Mouse (Mus musculus): ENCODE results near the gene Gm44965. TPM values are rescaled to one million over a fixed set of nuclear protein-coding genes. Genes with fewer than 3 reads are reported as not detected.
"Not testable (repeated sequence)": the region's sequence is repeated elsewhere in the genome, so short reads cannot be mapped to it uniquely, and the experiment has no call there.

The Gm44965 gene
- polyA plus RNA-seq, 1 experiment from 2014 or later: not detected

- Histone ChIP-seq H3K4me2 (ENCODE audit: low read depth, low read length) (no peak overlapping the region), H3K4me1 (ENCODE audit: control insufficient read depth, low read depth, low read length) (no peaks in the 10 kb centered on the region), H3K36me3 (ENCODE audit: control insufficient read depth, insufficient read depth) (no peaks in the 10 kb centered on the region), H3K27me3 (ENCODE audit: control insufficient read depth, insufficient read depth, low read depth, low read length) (no peaks in the 10 kb centered on the region), H3K9me3 (replicated peaks; ENCODE audit: control insufficient read depth, low read length) (no peaks in the 10 kb centered on the region), H3K9ac (ENCODE audit: low read depth, low read length) (no peak overlapping the region), H3K27ac (ENCODE audit: low read length) (no peak overlapping the region), H3K4me3 (ENCODE audit: low read depth, low read length) (no peak overlapping the region)
- WGBS (ENCODE audit: insufficient replicate concordance): 32% methylated on average over 7 of the region's 7 CpGs
- ATAC-seq (ENCODE audit: low read depth): 0 out of 2 replicates have a peak, but pooled peaks have one; percentile 11
Observed at GRCm38 (mm10) chr6:48609512-48609911, 15.8 kb downstream of the Gm44965 start.

- no peaks in the 10 kb centered on the region for H3K27me3 ChIP-seq (ENCODE audit: control insufficient read depth, insufficient read depth, low read depth, low read length)
- no peaks in the 10 kb centered on the region for H3K36me3 ChIP-seq (ENCODE audit: control insufficient read depth, insufficient read depth)
Observed at GRCm38 (mm10) chr6:48610657-48611056, 16.9 kb downstream of the Gm44965 start.

DNA sequence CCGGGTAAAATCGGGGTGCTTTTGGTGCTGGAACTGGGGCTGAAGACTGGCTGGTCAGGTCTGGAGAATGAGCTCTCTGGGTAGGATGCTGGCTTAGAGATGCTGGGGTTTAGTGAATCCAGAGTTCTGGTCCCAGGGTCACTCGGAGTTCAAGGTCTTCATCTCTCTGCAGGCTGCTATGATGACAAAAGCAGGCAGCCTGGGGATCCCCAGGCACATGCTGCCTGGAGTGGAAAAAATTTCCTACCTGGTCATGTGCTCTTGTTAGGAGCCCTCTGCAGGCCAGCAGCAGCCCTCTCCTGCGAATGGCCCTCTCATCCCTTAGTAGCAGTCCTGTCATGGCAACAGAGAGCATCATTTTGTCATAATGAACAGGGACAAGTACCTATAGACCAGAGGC is 19.7 kb downstream of the Gm44965 start:
- H3K27me3 ChIP-seq (ENCODE audit: control insufficient read depth, insufficient read depth, low read depth, low read length): no peaks in the 10 kb centered on the region
- no peak for ATAC-seq (ENCODE audit: low read depth)
- 61% methylated on average over 4 of the region's 4 CpGs for WGBS (ENCODE audit: insufficient replicate concordance)

More at GRCm38 (mm10) chr6:48610657-48611056, 16.9 kb downstream of the Gm44965 start:
- Histone ChIP-seq H3K9me3 (replicated peaks; ENCODE audit: control insufficient read depth, low read length) (no peaks in the 10 kb centered on the region), H3K4me3 (ENCODE audit: low read depth, low read length) (no peak overlapping the region), H3K27ac (ENCODE audit: low read length) (no peak overlapping the region), H3K9ac (ENCODE audit: low read depth, low read length) (no peak overlapping the region), H3K4me2 (ENCODE audit: low read depth, low read length) (no peak overlapping the region), H3K4me1 (ENCODE audit: control insufficient read depth, low read depth, low read length) (no peaks in the 10 kb centered on the region; the same call in 1 of the 2 replicates)
- no peak for ATAC-seq (ENCODE audit: low read depth)
- 59% methylated on average over 3 of the region's 3 CpGs for WGBS (ENCODE audit: insufficient replicate concordance)

GRCm38 (mm10) chr6:48614756-48615155 is 21.0 kb downstream of the Gm44965 start:
- WGBS (ENCODE audit: insufficient replicate concordance): 69% methylated on average over 5 of the region's 5 CpGs
- Histone ChIP-seq H3K27me3 (ENCODE audit: control insufficient read depth, insufficient read depth, low read depth, low read length) (no peaks in the 10 kb centered on the region), H3K4me2 (ENCODE audit: low read depth, low read length) (no peak overlapping the region), H3K4me1 (ENCODE audit: control insufficient read depth, low read depth, low read length) (no peaks in the 10 kb centered on the region; the same call in 1 of the 2 replicates), H3K36me3 (ENCODE audit: control insufficient read depth, insufficient read depth) (no peaks in the 10 kb centered on the region; the same call in none of the 2 replicates), H3K9ac (ENCODE audit: low read depth, low read length) (no peak overlapping the region), H3K9me3 (replicated peaks; ENCODE audit: control insufficient read depth, low read length) (no peaks in the 10 kb centered on the region), H3K27ac (ENCODE audit: low read length) (no peak overlapping the region), H3K4me3 (ENCODE audit: low read depth, low read length) (no peak overlapping the region)
- peak; percentile 48; the same call in 1 of the 2 replicates for ATAC-seq (ENCODE audit: low read depth)

More for the DNA sequence above, 19.7 kb downstream of the Gm44965 start:
- no peaks in the 10 kb centered on the region for H3K36me3 ChIP-seq (ENCODE audit: control insufficient read depth, insufficient read depth)
- no peak overlapping the region for H3K4me2 ChIP-seq (ENCODE audit: low read depth, low read length)
- H3K4me3 ChIP-seq (ENCODE audit: low read depth, low read length): no peak overlapping the region
- H3K27ac ChIP-seq (ENCODE audit: low read length): no peak overlapping the region
- no peaks in the 10 kb centered on the region for H3K9me3 ChIP-seq (replicated peaks; ENCODE audit: control insufficient read depth, low read length)
- H3K4me1 ChIP-seq (ENCODE audit: control insufficient read depth, low read depth, low read length): no peaks in the 10 kb centered on the region; the same call in 1 of the 2 replicates
- H3K9ac ChIP-seq (ENCODE audit: low read depth, low read length): no peak overlapping the region

DNA sequence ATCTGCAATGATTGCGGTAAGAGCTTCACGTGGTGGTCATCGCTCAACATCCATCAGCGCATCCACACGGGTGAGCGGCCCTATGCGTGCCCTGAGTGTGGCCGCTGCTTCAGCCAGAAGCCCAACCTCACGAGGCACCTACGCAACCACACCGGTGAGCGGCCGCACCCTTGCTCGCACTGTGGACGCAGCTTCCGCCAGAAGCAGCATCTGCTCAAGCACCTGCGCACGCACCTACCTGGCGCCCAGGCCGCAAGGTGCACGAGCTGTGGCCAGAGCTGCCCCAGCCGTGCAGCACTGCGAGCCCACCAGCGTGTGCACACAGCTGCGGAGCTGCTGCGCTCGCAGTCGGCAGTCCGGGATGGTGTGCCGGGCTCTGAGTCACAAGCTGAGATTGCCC is 26.3 kb downstream of the Gm44965 start:
- Histone ChIP-seq H3K4me2 (ENCODE audit: low read depth, low read length) (no peak overlapping the region), H3K4me3 (ENCODE audit: low read depth, low read length) (no peak overlapping the region), H3K27me3 (ENCODE audit: control insufficient read depth, insufficient read depth, low read depth, low read length) (no peaks in the 10 kb centered on the region), H3K9me3 (replicated peaks; ENCODE audit: control insufficient read depth, low read length) (no peaks in the 10 kb centered on the region), H3K36me3 (ENCODE audit: control insufficient read depth, insufficient read depth) (no peaks in the 10 kb centered on the region; the same call in none of the 2 replicates), H3K27ac (ENCODE audit: low read length) (no peak overlapping the region), H3K4me1 (ENCODE audit: control insufficient read depth, low read depth, low read length) (no peaks in the 10 kb centered on the region), H3K9ac (ENCODE audit: low read depth, low read length) (no peak overlapping the region)
- 85% methylated on average over 30 of the region's 30 CpGs for WGBS (ENCODE audit: insufficient replicate concordance)
- ATAC-seq (ENCODE audit: low read depth): no peak

DNA sequence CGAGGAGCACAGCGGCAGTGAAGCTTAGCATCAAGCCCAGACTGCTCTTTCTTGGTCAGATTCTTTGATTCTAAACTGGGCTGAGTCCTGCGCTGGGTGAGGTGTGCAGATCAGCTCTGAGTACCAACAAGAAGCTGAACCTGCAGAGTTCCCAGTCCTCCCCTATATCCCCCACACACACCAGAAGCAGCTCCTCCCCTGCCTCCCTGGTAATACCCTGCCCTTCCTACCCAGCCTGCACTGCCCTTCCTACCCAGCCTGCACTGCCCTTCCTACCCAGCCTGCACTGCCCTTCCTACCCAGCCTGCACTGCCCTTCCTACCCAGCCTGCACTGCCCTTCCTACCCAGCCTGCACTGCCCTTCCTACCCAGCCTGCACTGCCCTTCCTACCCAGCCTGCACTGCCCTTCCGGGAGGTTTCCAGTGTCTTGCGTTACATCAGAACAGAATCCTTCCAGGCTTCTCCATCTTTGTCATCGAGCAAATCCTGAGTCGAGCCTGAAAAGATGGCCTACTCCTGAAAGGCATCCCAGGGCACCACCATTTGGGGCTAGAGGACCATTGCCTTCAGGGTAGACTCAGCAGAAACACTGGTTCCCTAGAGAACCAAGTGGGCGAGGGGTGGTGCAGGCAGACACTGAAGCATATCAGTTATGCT is 28.6 kb downstream of the Gm44965 start:
- not testable (repeated sequence) for H3K9me3 ChIP-seq (replicated peaks; ENCODE audit: control insufficient read depth, low read length); H3K36me3 ChIP-seq (ENCODE audit: control insufficient read depth, insufficient read depth); H3K9ac ChIP-seq (ENCODE audit: low read depth, low read length); H3K4me3 ChIP-seq (ENCODE audit: low read depth, low read length); H3K27ac ChIP-seq (ENCODE audit: low read length); H3K4me1 ChIP-seq (ENCODE audit: control insufficient read depth, low read depth, low read length); H3K27me3 ChIP-seq (ENCODE audit: control insufficient read depth, insufficient read depth, low read depth, low read length); H3K4me2 ChIP-seq (ENCODE audit: low read depth, low read length); ATAC-seq (ENCODE audit: low read depth)
- WGBS (ENCODE audit: insufficient replicate concordance): 67% methylated on average over 8 of the region's 8 CpGs

DNA sequence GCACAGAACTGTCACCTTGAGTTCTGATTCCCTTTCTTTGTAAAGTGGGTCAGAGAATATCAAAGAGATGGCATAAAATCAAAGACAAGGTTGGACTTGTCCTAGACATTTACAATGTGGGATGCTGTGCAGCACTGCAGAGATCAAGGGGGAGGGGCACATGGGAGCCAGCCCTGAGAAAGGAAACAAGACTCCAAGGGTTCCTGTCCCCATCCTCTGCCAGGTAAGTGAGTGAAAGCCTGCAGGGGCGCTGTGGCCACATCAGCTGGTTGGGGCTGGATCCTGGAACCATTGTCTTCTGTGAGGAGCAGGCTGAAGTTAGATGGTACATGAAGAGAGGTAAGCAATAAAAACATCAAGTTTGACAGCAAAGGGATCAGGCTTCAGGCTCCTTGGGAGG is 29.7 kb downstream of the Gm44965 start:
- no peak overlapping the region for H3K9ac ChIP-seq (ENCODE audit: low read depth, low read length)
- no peaks in the 10 kb centered on the region for H3K9me3 ChIP-seq (replicated peaks; ENCODE audit: control insufficient read depth, low read length)
- H3K36me3 ChIP-seq (ENCODE audit: control insufficient read depth, insufficient read depth): no peaks in the 10 kb centered on the region; the same call in none of the 2 replicates
- H3K4me1 ChIP-seq (ENCODE audit: control insufficient read depth, low read depth, low read length): no peaks in the 10 kb centered on the region
- peaks cover 21% of the 10 kb centered on the region for H3K27me3 ChIP-seq (ENCODE audit: control insufficient read depth, insufficient read depth, low read depth, low read length)
- no peak overlapping the region for H3K4me2 ChIP-seq (ENCODE audit: low read depth, low read length)
- H3K4me3 ChIP-seq (ENCODE audit: low read depth, low read length): no peak overlapping the region
- 52% methylated on average over 1 of the region's 1 CpGs for WGBS (ENCODE audit: insufficient replicate concordance)
- no peak overlapping the region for H3K27ac ChIP-seq (ENCODE audit: low read length)
- no peak for ATAC-seq (ENCODE audit: low read depth)

- Histone ChIP-seq H3K9ac (ENCODE audit: low read depth, low read length) (peak within 1 kb of the TSS; percentile 39; the same call in 1 of the 2 replicates), H3K27me3 (ENCODE audit: control insufficient read depth, insufficient read depth, low read depth, low read length) (peaks cover 33% of the 10 kb centered on the region), H3K36me3 (ENCODE audit: control insufficient read depth, insufficient read depth) (no peaks in the 10 kb centered on the region), H3K27ac (ENCODE audit: low read length) (no peak within 1 kb of the TSS), H3K4me1 (ENCODE audit: control insufficient read depth, low read depth, low read length) (no peaks in the 10 kb centered on the region), H3K4me3 (ENCODE audit: low read depth, low read length) (peak within 1 kb of the TSS; percentile 47), H3K4me2 (ENCODE audit: low read depth, low read length) (peak within 1 kb of the TSS; percentile 69), H3K9me3 (replicated peaks; ENCODE audit: control insufficient read depth, low read length) (no peaks in the 10 kb centered on the region)
- ATAC-seq (ENCODE audit: low read depth): no peak
- WGBS (ENCODE audit: insufficient replicate concordance): 53% methylated on average over 8 of the region's 8 CpGs
Observed at GRCm38 (mm10) chr6:48626464-48626863, 32.7 kb downstream of the Gm44965 start, which contains the start of gene AI854703. AI854703 (plus strand) TSS chr6:48626764.

DNA sequence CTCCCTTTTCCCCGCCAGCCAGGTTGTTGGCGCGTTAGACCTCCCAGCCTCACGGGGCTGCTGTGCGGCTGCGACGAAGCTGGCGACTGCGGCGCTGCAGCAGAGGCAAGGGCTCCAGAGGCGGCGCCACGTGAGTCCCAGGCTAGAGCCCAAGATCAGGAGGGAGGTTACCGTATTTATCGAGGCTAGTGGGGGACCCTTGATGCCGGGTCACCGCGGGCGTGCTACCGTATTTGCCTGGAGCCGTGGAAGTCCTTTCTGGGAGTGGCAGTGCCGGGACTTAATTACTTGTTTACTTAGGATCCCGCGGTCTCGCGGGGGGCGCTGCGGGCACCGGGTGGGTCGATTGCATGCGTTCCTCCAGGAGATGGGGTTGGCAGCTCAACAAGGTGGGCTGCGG is 33.2 kb downstream of the Gm44965 start:
- Histone ChIP-seq H3K27ac (ENCODE audit: low read length) (no peak overlapping the region), H3K4me1 (ENCODE audit: control insufficient read depth, low read depth, low read length) (no peaks in the 10 kb centered on the region), H3K9me3 (replicated peaks; ENCODE audit: control insufficient read depth, low read length) (no peaks in the 10 kb centered on the region), H3K9ac (ENCODE audit: low read depth, low read length) (peak overlapping the region; percentile 39; the same call in 1 of the 2 replicates), H3K4me2 (ENCODE audit: low read depth, low read length) (peak overlapping the region; percentile 69), H3K27me3 (ENCODE audit: control insufficient read depth, insufficient read depth, low read depth, low read length) (peaks cover 33% of the 10 kb centered on the region), H3K36me3 (ENCODE audit: control insufficient read depth, insufficient read depth) (no peaks in the 10 kb centered on the region), H3K4me3 (ENCODE audit: low read depth, low read length) (peak overlapping the region; percentile 47)
- WGBS (ENCODE audit: insufficient replicate concordance): 1% methylated on average over 32 of the region's 32 CpGs
- no peak for ATAC-seq (ENCODE audit: low read depth)

Measured in liver, embryonic 16.5 days (tissue).